Mouse (Mus musculus) kidney, adult 10 weeks (tissue): Measurements from ENCODE around the gene 2510039O18Rik. TPM values are rescaled to one million over a fixed set of nuclear protein-coding genes. Genes with fewer than 3 reads are reported as not detected.

Experiments
- polyA plus RNA-seq: library from polyadenylated mRNA; stranded (reverse); fragments of 350-450 nt; fragmentation: Illumina TruSeq; extraction: RNeasy Lipid Tissue Mini Kit (QIAGEN cat#74804); gene quantifications from one replicate; pipeline ENCODE4 v1.2.3, GENCODE M21; 2014; ENCODE audit warnings: low read depth, low replicate concordance

The 2510039O18Rik gene
- 7.5 TPM for polyA plus RNA-seq

GRCm38 (mm10) chr4:147940576-147941044 lies at the start of gene 2510039O18Rik:
TSS of gene 2510039O18Rik (plus strand) at chr4:147940895.

DNA sequence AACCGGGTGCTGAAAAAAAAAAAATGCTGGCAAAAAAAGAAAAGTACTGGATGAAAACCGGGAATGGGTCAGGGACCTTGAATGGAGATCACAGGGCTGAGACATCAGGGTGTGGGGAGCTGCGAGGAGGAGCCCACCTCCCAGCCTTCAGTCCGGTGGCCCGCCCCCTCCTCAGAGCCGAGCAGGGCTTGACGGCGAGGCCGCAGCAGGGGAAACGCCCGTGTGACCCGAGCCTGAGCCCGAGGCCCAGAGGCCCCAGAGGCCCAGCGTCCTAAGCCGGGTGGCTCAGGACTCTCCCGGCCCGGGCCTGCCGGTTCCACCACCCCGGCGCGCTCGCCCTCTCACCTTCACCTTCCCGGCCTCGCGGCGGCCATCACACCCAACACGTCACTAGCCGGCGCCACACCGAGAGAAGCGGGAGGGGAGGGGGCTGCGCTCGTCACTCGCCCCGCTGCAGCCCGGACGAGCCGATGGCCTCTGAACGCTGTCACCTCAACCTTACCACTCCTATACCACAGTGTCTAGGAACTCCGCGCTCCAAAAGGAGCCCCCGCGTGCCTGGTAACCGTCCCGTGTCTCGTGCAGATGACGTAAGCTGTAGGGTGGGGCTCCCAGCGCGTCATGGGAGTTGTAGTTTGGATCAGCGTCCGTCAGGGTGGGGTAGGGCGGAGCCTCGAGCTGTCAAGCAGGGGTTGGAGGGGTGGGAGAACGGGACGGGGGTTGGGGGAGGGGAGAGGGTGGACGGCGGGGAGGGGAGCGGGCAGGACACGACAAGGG lies 36.2 kb upstream of the 2510039O18Rik start, which contains the start of gene Mfn2:
TSS of gene Mfn2 (minus strand) at position 392 of the 777 bp plus-strand sequence.

DNA sequence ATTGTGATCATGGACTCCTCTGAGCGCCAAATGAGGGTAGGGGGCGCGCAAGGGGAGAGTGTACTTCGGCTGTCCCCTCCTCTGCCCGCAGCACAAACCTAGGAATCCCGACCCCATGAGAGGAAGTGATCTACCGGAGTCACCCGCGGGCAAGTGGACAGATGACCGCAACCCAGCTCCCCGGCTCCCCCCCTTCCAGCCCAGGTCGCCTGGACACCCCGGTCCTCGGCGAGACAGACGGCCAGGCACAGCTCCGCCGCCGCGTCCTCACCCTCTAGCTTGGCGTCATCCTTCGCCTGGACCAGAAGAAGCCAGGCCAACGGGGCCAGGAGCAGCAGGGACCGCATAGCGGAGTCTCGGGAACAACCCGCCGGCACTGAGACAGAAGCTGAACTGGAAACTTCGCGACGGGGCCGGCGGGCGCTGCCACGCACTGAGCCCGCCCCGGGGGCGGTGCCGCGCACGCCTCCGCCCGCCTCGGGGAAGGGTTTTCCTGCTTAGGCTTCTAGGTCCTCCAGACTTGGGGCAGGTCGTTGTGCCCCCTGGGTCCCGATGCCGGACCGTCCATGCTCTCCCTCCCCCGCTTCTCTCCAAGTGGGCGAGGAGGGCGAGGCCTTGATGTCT lies 4.3 kb upstream of the 2510039O18Rik start, which contains the start of gene Plod1:
TSS of gene Plod1 (minus strand) at position 437 of the 624 bp plus-strand sequence.

DNA sequence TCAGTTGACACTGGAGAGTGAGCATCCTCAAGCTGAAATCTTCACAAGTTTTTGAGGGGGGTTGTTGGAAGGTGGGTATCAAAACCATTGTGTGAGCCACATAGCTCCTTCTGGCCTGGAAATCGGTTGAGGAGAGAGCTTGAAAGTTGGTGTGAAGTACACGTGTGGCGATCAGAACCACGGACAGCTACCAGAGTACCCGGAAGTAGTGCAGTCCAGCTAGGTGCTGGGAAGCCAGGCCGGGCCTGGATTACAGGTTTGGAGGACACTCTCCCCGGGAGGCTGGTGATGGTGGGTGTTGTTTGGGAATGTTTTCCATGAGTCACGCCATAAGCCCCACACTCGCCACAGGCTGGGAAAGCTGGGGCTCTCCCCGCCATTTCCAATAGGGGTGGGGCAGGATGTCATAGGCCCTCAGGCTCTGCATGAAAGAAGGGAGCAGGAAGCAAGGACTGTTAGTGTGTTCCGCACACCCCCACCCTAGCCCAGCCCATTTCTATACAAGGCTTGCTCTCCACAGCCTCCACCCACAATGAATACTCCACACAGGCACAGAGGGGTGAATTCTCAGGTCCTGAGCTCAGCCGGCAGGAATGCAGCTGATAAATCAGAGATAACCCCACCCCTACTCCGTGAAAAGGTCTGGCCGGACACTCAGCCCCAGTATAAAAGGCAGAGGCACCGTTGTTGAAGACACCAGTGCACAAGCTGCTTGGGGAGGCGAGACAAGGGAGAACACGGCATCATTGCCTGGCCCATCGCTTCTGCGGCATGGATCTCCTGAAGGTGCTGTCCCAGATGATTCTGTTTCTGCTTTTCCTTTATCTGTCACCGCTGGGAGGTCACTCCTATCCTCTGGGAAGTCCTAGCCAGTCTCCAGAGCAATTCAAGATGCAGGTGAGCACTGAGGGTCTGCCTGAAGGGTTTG lies 44.8 kb downstream of the 2510039O18Rik start, which contains the start of gene Nppb:
TSS of gene Nppb (plus strand) at position 584 of the 928 bp plus-strand sequence.

Other genes starting within 250 kb of the 2510039O18Rik start
- 0.16 TPM for gene Zfp534, start 238.3 kb upstream of the 2510039O18Rik start, polyA plus RNA-seq
- gene Zfp984, start 131.1 kb upstream of the 2510039O18Rik start, polyA plus RNA-seq: 53.2 TPM
- 19.8 TPM for gene Zfp933, start 92.5 kb upstream of the 2510039O18Rik start, polyA plus RNA-seq
- gene Miip, start 72.1 kb upstream of the 2510039O18Rik start, polyA plus RNA-seq: 0.24 TPM
- 9.0 TPM for gene Fv1, start 71.9 kb upstream of the 2510039O18Rik start, polyA plus RNA-seq
- 22.1 TPM for gene Mfn2, start 36.2 kb upstream of the 2510039O18Rik start, polyA plus RNA-seq
- 1.7 TPM for gene Plod1, start 4.1 kb upstream of the 2510039O18Rik start, polyA plus RNA-seq
- not detected for gene Nppb, start 44.9 kb downstream of the 2510039O18Rik start, polyA plus RNA-seq
- not detected for gene Nppa, start 59.8 kb downstream of the 2510039O18Rik start, polyA plus RNA-seq
- gene Clcn6, start 97.9 kb downstream of the 2510039O18Rik start, polyA plus RNA-seq: 6.7 TPM
- 2.7 TPM for gene Mthfr, start 98.2 kb downstream of the 2510039O18Rik start, polyA plus RNA-seq
- 17.1 TPM for gene Agtrap, start 147.1 kb downstream of the 2510039O18Rik start, polyA plus RNA-seq
- gene Mad2l2, start 189.5 kb downstream of the 2510039O18Rik start, polyA plus RNA-seq: 1.5 TPM
- not detected for gene Draxin, start 189.8 kb downstream of the 2510039O18Rik start, polyA plus RNA-seq
- 1.1 TPM for gene Fbxo6, start 211.2 kb downstream of the 2510039O18Rik start, polyA plus RNA-seq
- 2.9 TPM for gene Fbxo44, start 219.6 kb downstream of the 2510039O18Rik start, polyA plus RNA-seq
- not detected for gene Fbxo2, start 219.7 kb downstream of the 2510039O18Rik start, polyA plus RNA-seq